Mouse (Mus musculus): ENCODE measurements around the gene Gpr61.
A peak's percentile ranks its signal among the peaks of the same experiment; 100 is the strongest.

The Gpr61 gene

GRCm38 (mm10) chr3:108174672-108175531 is 20.2 kb upstream of the Gpr61 start:
- DNase-seq, result peak; percentile 86

- DNase-seq, result no peak
Measured at GRCm38 (mm10) chr3:108169199-108169598, 14.5 kb upstream of the Gpr61 start.

GRCm38 (mm10) chr3:108167499-108167898 is 12.8 kb upstream of the Gpr61 start:
- DNase-seq, result no peak

GRCm38 (mm10) chr3:108166486-108167211 is 12.0 kb upstream of the Gpr61 start:
- peak; percentile 68 for DNase-seq

GRCm38 (mm10) chr3:108165532-108166315 is 11.0 kb upstream of the Gpr61 start:
- no peak for DNase-seq

DNA sequence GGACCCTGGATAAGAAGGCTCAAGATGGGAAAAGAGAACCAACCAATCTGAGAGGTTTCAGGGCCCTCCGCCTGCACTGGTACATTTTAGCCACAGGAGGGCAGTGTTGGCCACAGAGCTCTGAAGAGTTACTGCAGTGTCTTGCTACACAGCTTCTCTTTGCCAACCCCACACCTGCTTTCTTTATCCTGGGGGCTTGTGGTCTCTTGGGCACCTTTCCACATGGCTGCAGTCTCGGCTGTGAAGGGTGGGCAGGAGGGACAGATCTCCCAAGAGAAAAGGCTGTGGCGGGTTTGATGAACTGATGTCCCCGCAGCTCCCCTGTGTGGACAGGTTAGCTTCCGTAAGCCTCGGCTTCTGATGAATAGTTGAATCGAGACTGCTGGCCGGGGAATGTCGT is 10.1 kb upstream of the Gpr61 start:
- DNase-seq, result peak; percentile 81

DNA sequence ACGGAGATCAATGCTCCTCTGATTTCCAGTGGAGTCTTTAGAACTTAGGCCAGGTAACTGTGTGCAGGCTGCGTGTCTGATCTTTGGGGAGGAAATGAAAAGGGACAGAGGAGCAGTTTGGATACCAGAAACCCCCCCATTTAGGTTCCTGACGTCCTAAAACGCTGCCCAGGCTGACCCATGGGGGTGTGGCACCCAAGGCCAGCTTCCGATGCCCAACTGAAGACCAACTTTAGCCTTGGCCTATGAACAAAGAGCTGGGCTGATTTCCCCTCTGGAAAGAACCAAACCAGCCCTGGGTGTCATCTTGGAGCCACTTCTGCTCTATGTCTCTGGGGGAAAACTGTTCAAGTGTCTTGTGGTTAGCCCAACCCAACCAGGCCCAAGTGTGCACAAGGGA is 9.4 kb upstream of the Gpr61 start:
- no peak for DNase-seq

- peak; percentile 83 for DNase-seq
Measured at GRCm38 (mm10) chr3:108158383-108159037, 3.8 kb upstream of the Gpr61 start.

- DNase-seq, result no peak
Measured at GRCm38 (mm10) chr3:108152290-108152689, 2.4 kb downstream of the Gpr61 start.

GRCm38 (mm10) chr3:108147386-108148235 is 7.1 kb downstream of the Gpr61 start:
- DNase-seq, result peak; percentile 88

- no peak for DNase-seq
Measured at GRCm38 (mm10) chr3:108146671-108147070, 8.0 kb downstream of the Gpr61 start.

- peak; percentile 94 for DNase-seq
Measured at GRCm38 (mm10) chr3:108145534-108146445, 8.9 kb downstream of the Gpr61 start, which contains the start of gene Gnai3. Gene Gnai3 (minus strand): TSS chr3:108146146.

GRCm38 (mm10) chr3:108140786-108141185 is 13.9 kb downstream of the Gpr61 start:
- DNase-seq, result no peak

GRCm38 (mm10) chr3:108139113-108139512 is 15.6 kb downstream of the Gpr61 start:
- DNase-seq, result no peak

GRCm38 (mm10) chr3:108134701-108135100 is 20.0 kb downstream of the Gpr61 start:
- peak; percentile 85 for DNase-seq

DNA sequence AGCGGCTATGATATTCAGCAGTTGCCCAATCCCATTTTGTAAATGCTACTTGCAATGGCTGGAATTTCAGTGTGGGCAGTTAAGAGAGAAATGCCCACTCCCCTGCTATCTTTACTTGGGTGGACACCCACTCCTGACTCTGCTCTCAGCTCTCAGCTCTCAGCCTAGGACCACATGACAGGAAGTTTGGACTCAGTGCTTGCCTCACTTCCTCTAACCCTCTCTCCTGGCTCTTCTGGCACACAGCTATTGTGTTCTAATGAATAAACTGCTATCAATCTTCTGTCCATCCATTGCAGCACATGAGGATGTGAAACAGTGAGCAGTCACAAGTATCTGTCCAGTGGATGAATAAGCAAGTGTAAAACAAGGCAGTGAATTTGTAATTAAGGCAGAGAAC is 22.2 kb downstream of the Gpr61 start:
- DNase-seq, result no peak

DNA sequence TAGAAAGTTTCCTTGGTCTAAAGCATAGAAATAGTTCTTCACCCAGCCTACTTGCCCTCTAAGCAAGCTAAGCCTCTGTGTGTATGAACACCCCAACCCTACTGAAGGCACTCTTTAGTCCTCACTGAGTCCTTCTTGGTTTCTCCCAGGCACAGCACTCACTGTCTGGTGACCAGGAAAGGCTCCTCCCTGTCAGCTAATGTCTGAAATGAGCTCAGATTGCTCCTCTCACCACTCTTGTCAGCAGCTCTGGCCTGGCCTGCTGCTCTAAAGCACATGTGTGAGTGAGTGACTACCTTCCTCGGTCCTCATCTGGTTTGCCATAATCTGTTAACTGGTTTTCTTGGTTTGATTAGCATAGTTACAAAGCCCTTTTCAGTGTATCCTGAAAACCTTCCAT is 22.9 kb downstream of the Gpr61 start:
- DNase-seq, result no peak

GRCm38 (mm10) chr3:108131216-108131615 is 23.5 kb downstream of the Gpr61 start:
- no peak for DNase-seq

- DNase-seq, result no peak
Measured at GRCm38 (mm10) chr3:108129804-108130203, 24.9 kb downstream of the Gpr61 start.

DNA sequence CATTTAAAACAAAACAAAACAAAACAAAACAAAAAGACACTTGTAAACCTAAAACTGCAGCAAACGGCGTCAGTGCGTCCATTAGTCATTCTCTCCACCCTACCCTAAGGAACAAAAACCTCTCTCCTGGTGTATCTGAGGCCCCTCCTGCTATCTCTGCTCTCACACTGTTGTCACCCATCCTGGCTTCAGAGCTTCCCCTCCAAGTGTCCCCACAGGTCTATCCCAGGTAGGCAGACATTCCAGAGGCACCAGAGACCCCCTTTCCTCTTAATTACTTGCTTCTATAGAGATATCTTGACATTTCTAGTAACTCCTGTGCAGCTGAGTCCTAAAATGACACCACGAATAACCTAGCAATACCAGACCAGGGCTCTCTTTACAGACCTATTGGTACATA is 25.3 kb downstream of the Gpr61 start:
- DNase-seq, result no peak

GRCm38 (mm10) chr3:108128520-108128919 is 26.2 kb downstream of the Gpr61 start:
- no peak for DNase-seq
